Mouse (Mus musculus) macrophage (primary cell): ENCODE data around the gene Slc4a1. TPM values are rescaled to one million over a fixed set of nuclear protein-coding genes. Genes with fewer than 3 reads are reported as not detected.
"Not testable (repeated sequence)": the region's sequence is repeated elsewhere in the genome, so short reads cannot be mapped to it uniquely, and the experiment has no call there.

Source experiments
- H3K27ac ChIP-seq: fragments of 350-480 bp; formaldehyde crosslinking; 2 replicates; pipeline ENCODE4 v1.9.0; 2021
- H3K36me3 ChIP-seq: fragments of 350-480 bp; formaldehyde crosslinking; 2 replicates; pipeline ENCODE4 v1.9.0; 2021; ENCODE audit errors: inconsistent target
- H3K4me3 ChIP-seq: fragments of 350-480 bp; formaldehyde crosslinking; 2 replicates; pipeline ENCODE4 v1.9.0; 2021; ENCODE audit errors: inconsistent target
- H3K79me2 ChIP-seq: fragments of 350-480 bp; formaldehyde crosslinking; 2 replicates; pipeline ENCODE4 v1.9.0; 2021; ENCODE audit errors: inconsistent target
- WGBS: methylation state at CpG from one replicate; pipeline ENCODE4 v1.1.7; 2026; ENCODE audit warnings: inconsistent platforms; ENCODE audit not compliant: missing documents; 5-methylcytosine and 5-hydroxymethylcytosine counted together
- polyA plus RNA-seq: library from polyadenylated mRNA; stranded (reverse); fragments of 250-400 nt; gene quantifications from 3 replicates; pipeline ENCODE4 v1.2.4, GENCODE M21; 2018; ENCODE audit warnings: inconsistent platforms

Gene Slc4a1
- polyA plus RNA-seq, 1 experiment from 2014 or later: not detected

DNA sequence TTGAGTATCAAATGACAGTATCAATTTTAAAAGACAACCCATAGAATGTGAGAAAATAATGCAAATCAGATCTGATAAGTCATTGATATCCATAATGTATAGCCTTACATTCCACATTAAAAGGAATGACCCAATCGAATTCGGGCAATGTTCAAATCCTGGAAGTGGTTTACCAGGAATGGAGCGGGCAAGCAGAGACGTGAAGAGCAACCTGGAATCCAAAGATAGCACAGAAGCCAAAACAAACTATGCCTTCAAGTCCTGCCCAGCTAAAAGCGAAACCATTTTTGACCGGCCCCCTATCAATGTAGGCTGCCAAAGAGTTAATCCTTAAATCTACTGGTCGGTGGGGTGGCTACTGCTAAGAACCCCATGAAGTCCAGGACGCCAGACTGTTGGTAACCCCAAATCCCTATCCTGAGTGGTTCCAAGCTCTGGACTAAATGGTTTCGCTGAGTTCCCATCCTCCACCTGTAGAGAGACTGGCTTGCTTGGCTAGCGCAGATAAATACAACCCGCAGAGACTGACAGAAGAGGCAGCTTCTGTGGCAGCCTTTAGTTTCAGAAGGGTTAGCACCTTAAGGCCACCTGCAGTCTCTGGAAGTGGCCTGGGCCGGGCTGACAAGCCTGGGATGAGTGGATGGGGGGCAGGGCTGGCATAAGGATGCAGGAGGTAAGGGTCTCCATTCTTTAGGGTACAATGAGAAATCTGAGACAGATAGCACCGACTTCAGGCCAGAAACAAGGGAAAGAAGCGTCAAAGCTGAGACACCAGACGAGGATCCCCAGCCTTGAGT is 26.6 kb upstream of the Slc4a1 start:
- 21% methylated on average over 15 of the region's 15 CpGs for WGBS
- no peak overlapping the region for H3K4me3 ChIP-seq

DNA sequence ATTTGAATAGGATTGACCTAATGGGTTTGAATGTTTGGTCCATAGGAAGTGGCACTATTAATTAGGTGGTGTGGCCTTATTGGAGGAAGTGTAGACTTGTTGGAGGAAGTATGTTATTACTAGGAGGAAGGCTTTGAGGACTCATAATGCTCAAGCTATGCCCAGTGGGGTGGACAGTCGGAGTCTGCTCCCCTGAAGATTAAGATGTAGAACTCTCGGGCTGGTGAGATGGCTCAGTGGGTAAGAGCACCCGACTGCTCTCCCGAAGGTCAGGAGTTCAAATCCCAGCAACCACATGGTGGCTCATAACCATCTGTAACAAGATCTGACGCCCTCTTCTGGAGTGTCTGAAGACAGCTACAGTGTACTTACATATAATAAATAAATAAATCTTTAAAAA is 23.4 kb upstream of the Slc4a1 start:
- 87% methylated on average over 4 of the region's 5 CpGs for WGBS

More for the DNA sequence above, 26.6 kb upstream of the Slc4a1 start:
- Histone ChIP-seq H3K79me2 (no peaks in the 10 kb centered on the region), H3K27ac (no peak overlapping the region), H3K36me3 (no peaks in the 10 kb centered on the region)

DNA sequence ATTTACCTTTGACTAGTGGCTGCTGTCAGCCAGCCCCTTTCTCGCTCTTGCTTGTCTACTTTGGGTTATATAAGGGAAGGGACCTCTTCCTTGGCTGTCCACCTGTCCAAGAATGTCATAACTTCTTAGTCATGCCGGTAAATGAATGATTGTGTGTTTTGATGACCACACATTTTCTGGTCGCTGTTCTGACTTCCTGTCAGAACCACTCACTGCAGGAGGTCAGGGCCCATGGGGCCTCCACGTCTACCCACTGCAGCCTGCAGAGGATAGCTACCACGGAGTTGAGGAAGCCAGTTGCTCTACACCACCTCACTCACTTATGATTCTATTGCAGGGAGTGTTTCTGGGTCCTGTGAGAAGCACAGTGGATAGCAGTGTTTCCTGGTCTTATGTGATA is 20.1 kb upstream of the Slc4a1 start:
- Histone ChIP-seq H3K4me3 (no peak overlapping the region), H3K36me3 (no peaks in the 10 kb centered on the region), H3K27ac (no peak overlapping the region), H3K79me2 (no peaks in the 10 kb centered on the region)
- 23% methylated on average over 5 of the region's 5 CpGs for WGBS

More for the DNA sequence above, 23.4 kb upstream of the Slc4a1 start:
- not testable (repeated sequence) for H3K79me2 ChIP-seq, H3K4me3 ChIP-seq, H3K36me3 ChIP-seq, H3K27ac ChIP-seq

DNA sequence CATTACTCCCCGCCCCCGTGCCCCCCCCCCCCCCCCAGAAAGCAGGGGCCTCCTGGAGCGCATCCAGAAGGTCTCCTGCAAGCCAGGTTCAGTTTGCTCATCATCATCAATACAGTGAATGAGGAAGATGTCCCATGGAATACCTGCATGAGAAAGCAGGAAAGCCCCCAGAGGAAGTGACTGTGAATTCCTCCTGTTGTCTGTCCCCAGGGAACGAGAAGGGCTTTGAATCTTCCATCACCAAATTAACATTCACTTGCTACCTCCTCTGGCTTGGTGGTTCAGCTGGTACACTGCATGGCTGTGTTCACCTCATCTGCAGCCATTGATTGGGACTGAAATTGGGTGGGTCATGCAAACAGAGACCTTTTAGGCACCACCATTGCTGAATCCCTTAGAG is 19.1 kb upstream of the Slc4a1 start:
- WGBS: 41% methylated on average over 2 of the region's 4 CpGs
- no peak overlapping the region for H3K27ac ChIP-seq
- no peaks in the 10 kb centered on the region for H3K36me3 ChIP-seq
- H3K79me2 ChIP-seq: no peaks in the 10 kb centered on the region
- H3K4me3 ChIP-seq: no peak overlapping the region

DNA sequence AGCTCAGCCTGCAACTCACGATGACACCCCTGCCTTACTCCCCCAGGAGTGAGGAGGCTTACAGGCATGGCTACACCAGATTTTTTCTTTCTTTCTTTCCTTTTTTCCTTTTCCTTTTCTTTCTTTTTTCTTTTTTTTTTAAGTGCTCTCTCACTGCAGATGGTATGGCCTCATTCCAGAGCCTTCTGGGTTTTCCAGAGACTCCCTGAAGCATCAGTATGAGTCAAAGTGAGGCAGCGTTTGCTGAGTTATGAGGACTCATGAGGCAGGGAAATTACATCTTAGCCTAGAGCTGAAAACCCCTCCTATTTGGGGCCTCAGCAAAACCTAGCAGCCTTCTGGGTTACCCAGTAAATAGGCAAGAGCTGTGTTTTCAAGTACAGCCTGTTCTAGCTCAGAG is 18.4 kb upstream of the Slc4a1 start:
- Histone ChIP-seq H3K79me2 (no peaks in the 10 kb centered on the region), H3K36me3 (no peaks in the 10 kb centered on the region), H3K4me3 (no peak overlapping the region), H3K27ac (no peak overlapping the region)
- WGBS: 71% methylated on average over 2 of the region's 2 CpGs

DNA sequence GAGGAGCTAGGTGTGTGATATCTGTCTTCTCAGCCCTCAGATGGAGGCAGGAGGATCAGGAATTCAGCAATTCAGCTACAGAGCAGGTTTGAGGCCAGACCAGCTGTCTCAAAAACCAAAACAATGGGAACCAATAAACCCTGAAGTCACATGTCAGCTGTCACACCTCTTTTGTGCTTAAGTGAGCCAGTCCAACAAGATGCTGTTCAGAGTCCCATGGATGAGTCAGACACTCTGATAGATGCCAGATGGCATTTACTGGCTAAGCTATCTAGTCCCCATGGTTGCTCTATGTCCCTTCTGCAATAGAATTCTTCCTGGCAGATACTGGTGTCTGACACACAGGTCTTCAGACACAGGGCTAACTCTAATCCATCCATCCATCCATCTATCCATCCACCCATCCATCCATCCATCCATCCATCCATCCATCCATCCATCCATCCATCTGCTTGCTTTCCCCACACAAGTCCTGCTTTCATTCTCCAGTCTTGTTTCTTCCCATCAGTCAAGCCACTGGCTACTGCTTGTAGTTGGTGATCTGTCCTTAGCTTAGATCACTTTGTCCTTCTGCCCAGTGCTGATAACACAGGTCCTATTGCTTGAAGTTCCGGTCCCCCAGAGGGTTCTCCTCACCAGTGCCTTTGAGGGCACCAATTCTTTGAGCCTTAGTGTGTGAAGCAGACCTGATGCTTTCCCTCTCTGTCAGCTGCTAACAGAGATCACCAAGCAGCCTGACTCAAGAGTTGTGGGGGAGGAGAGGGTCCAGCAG is 17.5 kb upstream of the Slc4a1 start:
- Histone ChIP-seq H3K4me3 (no peak overlapping the region), H3K79me2 (no peaks in the 10 kb centered on the region), H3K27ac (no peak overlapping the region), H3K36me3 (no peaks in the 10 kb centered on the region)
- WGBS: 100% methylated on average over 1 of the region's 1 CpGs

DNA sequence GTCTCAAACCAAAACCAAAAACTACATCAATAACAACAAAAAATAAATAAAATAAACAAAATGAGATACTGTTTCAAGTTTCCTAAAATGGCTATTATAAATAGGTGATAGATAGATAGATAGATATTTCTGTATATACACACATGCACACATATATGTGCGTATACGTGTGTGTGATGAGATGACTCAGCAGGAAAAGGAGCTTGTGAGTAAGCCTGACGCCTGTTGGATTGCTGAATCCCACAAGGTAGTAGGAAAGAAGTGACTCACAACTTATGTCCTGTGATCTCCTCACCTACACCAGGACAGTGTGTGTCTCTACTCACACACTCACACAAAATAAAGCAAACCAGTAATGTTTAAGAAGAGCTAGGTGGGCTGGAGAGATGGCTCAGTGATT is 16.8 kb upstream of the Slc4a1 start:
- 57% methylated on average over 3 of the region's 3 CpGs for WGBS
- H3K79me2 ChIP-seq: no peaks in the 10 kb centered on the region
- no peaks in the 10 kb centered on the region for H3K36me3 ChIP-seq
- H3K4me3 ChIP-seq: no peak overlapping the region
- H3K27ac ChIP-seq: no peak overlapping the region

DNA sequence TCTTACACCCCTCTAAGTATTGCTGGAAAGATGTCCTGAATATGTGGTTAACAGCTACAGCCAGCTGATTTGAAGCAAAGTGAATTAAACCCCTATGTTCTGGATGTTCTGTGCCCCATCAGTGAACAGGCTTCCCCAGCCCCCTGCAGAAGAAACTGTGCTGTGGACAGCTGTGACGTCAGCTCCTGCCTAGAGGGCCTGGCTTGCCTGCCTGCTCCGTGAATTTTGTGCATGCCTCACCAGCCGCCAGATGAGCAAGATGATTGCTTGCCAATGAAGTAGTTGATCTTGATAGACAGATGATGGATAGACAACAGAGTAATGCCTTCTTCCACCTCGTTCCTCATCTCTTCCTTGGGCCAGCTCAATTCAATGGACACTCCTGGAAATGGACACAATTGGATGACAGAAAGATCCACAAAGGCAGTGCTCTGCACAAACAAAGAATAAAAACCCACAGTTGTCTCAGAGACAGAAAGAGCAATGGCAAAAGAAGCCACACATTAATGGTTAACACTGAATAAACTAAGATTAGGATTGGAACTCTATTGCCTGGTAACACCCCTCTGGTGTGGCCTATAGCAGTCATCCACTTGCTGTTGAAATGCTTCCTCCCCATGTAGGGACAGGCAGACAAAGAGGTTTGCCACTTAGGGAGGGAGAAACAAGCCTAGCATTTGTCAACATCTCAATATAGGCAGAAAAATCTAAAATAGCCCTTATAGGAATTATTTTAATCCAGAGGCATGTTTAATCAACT is 15.5 kb upstream of the Slc4a1 start:
- Histone ChIP-seq H3K27ac (no peak overlapping the region), H3K79me2 (no peaks in the 10 kb centered on the region)
- WGBS: 90% methylated on average over 4 of the region's 4 CpGs

DNA sequence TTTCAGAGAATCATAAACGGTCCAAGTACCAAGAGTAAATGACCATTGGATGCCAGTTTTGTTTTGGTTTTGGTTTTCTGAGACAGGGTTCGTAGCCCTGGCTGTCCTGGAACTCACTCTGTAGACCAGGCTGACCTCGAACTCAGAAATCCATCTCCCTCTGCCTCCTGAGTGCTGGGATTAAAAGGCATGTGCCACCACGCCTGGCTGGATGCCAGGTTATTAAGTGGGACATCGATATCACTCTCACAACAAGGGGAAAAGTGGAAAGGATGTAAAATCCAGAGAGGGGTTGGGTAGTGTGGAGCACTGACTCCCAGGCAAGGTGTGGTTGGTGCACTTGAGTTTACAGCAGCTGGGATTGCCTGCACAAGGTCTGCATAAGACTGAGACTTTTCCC is 14.1 kb upstream of the Slc4a1 start:
- WGBS: 87% methylated on average over 4 of the region's 5 CpGs
- Histone ChIP-seq H3K79me2 (no peaks in the 10 kb centered on the region), H3K4me3 (no peak overlapping the region), H3K36me3 (no peaks in the 10 kb centered on the region), H3K27ac (no peak overlapping the region)

More for the DNA sequence above, 15.5 kb upstream of the Slc4a1 start:
- Histone ChIP-seq H3K36me3 (no peaks in the 10 kb centered on the region), H3K4me3 (no peak overlapping the region)

DNA sequence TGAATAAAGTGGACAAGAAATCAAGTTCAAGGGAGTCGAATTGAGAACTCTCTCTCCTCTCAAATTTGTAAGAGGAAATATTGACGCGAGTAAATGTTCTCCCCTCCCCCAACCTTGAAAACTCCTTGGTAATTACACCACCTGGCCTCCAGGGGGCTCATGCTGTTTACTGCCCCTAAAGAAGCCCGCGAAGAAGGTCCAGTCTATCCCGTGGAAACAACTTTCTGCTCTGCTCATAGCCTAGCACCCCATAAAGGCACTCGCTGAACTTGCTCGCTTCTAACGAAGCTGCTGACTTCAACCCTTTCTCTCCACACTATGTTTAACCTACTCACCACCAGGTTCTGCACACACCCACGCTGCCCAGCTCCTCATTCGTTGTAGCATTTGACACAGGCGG is 11.2 kb upstream of the Slc4a1 start:
- H3K36me3 ChIP-seq: no peaks in the 10 kb centered on the region
- no peak overlapping the region for H3K27ac ChIP-seq
- H3K79me2 ChIP-seq: no peaks in the 10 kb centered on the region
- WGBS: 64% methylated on average over 12 of the region's 12 CpGs
- no peak overlapping the region for H3K4me3 ChIP-seq

DNA sequence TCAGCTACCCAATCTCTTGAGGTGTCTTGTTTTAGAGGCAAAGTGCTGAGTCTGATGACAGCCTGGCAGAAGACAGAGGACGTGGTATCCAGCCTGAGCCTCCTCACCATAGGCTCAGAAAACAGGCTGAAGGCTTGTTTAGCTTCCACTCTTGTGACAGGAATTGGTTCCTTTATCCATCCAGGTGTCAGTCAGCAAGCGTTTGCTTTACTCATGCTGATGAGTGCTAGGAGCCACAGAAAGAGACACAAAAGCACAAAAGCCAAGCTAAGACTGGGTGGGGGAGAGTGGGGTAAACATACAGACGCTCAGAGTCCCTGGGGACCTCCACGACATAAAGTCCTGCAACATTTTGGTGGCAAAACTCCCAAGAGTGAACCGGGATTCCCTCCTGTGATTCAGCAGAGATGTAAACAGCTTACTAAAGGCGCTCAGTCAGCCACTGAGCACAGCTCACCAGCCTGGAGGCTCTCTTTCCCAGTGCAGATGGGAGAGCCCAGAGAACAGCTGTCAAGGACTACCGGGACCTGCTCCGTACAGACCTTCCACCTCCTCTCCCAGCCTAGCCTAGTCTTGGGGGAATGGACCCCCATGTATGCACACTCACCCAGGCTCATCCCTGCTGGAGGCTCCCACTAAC is 10.3 kb upstream of the Slc4a1 start:
- H3K27ac ChIP-seq: no peak overlapping the region
- no peak overlapping the region for H3K4me3 ChIP-seq
- no peaks in the 10 kb centered on the region for H3K36me3 ChIP-seq
- 58% methylated on average over 7 of the region's 8 CpGs for WGBS
- no peaks in the 10 kb centered on the region for H3K79me2 ChIP-seq

DNA sequence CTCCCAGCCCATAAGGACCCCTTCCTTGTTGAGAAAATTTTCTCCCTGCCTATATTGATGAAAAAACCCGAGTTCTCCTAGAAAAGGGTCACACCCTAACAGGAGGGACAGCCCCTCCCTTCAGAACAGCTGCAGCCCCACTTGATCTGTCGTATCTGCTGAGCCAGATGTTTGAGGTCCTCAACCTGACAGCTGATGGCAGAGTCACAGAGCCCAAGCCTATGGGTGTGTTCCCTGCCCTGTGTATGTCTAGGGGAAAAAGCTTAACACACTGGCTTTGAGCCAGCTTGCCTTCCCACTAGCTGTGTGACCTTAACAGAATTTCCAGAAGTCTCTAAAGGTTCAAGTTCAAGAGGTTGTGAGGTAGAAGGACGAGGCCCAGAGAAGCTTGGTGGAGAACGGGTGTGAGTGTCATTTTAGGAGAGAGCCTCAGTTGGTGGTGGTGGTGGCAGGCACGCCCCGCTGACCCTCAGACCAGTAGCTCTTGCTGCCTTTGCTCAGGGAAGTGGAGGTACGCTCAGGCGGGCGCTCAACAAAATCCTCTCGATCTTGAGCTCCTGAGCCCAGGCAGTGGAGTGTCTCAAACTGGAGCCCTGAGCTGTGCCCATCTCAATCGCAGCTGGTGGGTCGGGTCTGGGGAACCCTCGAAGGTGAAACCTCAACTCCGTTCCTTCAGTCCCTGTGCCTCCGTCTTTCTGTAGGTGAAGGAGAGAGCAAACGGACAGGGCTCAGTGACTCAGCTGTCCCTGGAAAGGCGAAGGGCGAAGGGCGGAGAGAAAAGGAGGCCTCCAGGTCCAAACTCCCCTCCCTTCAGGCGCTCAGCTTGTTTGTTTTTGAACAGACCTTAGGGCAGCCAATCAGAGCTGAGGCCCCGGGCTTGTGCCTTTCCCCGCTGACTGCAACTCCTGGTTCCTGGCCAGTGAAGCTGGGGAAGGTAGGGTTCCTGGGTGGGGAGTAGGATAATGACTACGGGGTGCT is 9.5 kb upstream of the Slc4a1 start:
- WGBS: 17% methylated on average over 22 of the region's 23 CpGs
- Histone ChIP-seq H3K79me2 (no peaks in the 10 kb centered on the region), H3K36me3 (no peaks in the 10 kb centered on the region), H3K27ac (no peak overlapping the region), H3K4me3 (no peak overlapping the region)

DNA sequence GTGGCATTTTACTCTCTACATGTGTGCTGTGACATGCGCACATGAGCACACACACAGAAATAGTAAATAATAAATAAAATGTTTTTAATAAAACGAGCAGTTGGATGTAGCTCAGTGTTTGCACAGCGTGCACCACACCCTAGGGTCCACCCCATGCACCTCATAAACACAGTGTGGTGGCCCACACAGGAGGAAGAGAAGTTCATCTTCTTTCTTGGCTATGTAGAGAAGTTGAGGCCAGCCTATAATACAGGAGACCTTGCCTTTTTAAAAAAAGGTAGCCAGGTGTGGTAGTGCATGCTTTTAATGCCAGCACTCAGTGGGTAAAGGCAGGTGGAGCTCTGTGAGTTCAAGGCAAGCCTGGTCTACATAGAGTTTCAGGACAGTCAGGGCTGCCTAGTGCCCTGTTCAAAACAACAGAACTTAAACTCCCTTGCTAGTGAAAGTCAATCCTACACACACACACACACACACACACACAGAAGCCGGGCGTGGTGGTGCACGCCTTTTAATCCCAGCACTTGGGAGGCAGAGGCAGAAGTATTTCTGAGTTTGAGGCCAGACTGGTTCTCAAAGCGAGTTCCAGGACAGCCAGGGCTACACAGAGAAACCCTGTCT is 8.2 kb upstream of the Slc4a1 start:
- Histone ChIP-seq H3K27ac (no peak overlapping the region), H3K4me3 (no peak overlapping the region)

More for the DNA sequence above, 8.2 kb upstream of the Slc4a1 start:
- no peaks in the 10 kb centered on the region for H3K79me2 ChIP-seq
- 89% methylated on average over 7 of the region's 7 CpGs for WGBS
- H3K36me3 ChIP-seq: no peaks in the 10 kb centered on the region
